Mouse (Mus musculus) ES-E14 (cell line): ENCODE results near the gene 1110059E24Rik. TPM values are rescaled to one million over a fixed set of nuclear protein-coding genes. Genes with fewer than 3 reads are reported as not detected.
"Not testable (repeated sequence)": the region's sequence is repeated elsewhere in the genome, so short reads cannot be mapped to it uniquely, and the experiment has no call there.

Experiments used
- DNase-seq: peaks from one replicate; pipeline ENCODE4 v3.0.0-alpha.2; 2013; ENCODE audit warnings: low read depth, low spot score
- H3K27ac ChIP-seq: 2 replicates; pipeline ENCODE4 v1.5.1; 2012; ENCODE audit warnings: low read depth, mild to moderate bottlenecking, low read length, moderate library complexity, mixed read lengths; ENCODE audit not compliant: poor library complexity, insufficient read depth, severe bottlenecking
- H3K36me3 ChIP-seq: 2 replicates; pipeline ENCODE4 v1.6.1; 2012; ENCODE audit warnings: mild to moderate bottlenecking, low read length, moderate library complexity, mixed read lengths; ENCODE audit not compliant: control insufficient read depth, poor library complexity, insufficient read depth, severe bottlenecking
- H3K4me1 ChIP-seq, 2 experiments: fragments of 150-350 bp in 1 of 2; sonication (generic) in 1 of 2; 2 replicates each; pipeline ENCODE4 v1.6.1; 2012; ENCODE audit warnings: low read length in 2 of 2, mild to moderate bottlenecking in 1 of 2, mixed read lengths in 1 of 2; ENCODE audit not compliant: control insufficient read depth in 2 of 2, insufficient read depth in 2 of 2, poor library complexity in 1 of 2
- H3K4me3 ChIP-seq, 2 experiments: fragments of 150-350 bp in 1 of 2; sonication (generic) in 1 of 2; 2 replicates each; pipeline ENCODE4 v1.5.1; 2012; ENCODE audit warnings: low read length in 2 of 2, low read depth in 1 of 2, mild to moderate bottlenecking in 1 of 2, mixed read lengths in 1 of 2; ENCODE audit not compliant: insufficient read depth in 1 of 2, poor library complexity in 1 of 2, severe bottlenecking in 1 of 2
- H3K9ac ChIP-seq: 2 replicates; pipeline ENCODE4 v1.6.1; 2012; ENCODE audit warnings: low read depth, mild to moderate bottlenecking, low read length, mixed read lengths; ENCODE audit not compliant: poor library complexity, insufficient read depth, severe bottlenecking
- H3K9me3 ChIP-seq: fragments of 150-350 bp; sonication (generic); 2 replicates; pipeline ENCODE4 v1.6.1; 2012; ENCODE audit warnings: low read depth, mild to moderate bottlenecking, low read length; ENCODE audit not compliant: control insufficient read depth, insufficient read depth
- CHD2 ChIP-seq: IDR thresholded peaks from 2 replicates; pipeline ENCODE4 v1.6.1; 2014; ENCODE audit warnings: mild to moderate bottlenecking, low read depth, low read length, inconsistent platforms
- HCFC1 ChIP-seq: IDR thresholded peaks from 2 replicates; pipeline ENCODE4 v1.6.1; 2012; ENCODE audit warnings: low read length, inconsistent platforms, borderline replicate concordance; ENCODE audit not compliant: insufficient read depth
- MAFK ChIP-seq: IDR thresholded peaks from 2 replicates; pipeline ENCODE4 v1.6.1; 2014; ENCODE audit warnings: mild to moderate bottlenecking, low read depth, low read length, inconsistent platforms; ENCODE audit not compliant: insufficient read depth
- ZC3H11A ChIP-seq: IDR thresholded peaks from 2 replicates; pipeline ENCODE4 v1.6.1; 2012; ENCODE audit warnings: low read depth, mild to moderate bottlenecking, inconsistent platforms, low read length, borderline replicate concordance
- ZNF384 ChIP-seq: IDR thresholded peaks from 2 replicates; pipeline ENCODE4 v1.6.1; 2012; ENCODE audit warnings: low read depth, low read length, inconsistent platforms
- in situ Hi-C, 2 experiments: fragments of 600-800 bp; cut with MboI; formaldehyde crosslinking; loops; one replicate each; pipeline ENCODE4 v1.15.1; 2025; ENCODE audit warnings: low sequenced_read_pairs in 2 of 2, inconsistent platforms in 1 of 2; ENCODE audit not compliant: unreplicated experiment in 2 of 2
- total RNA-seq: library from RNA; depleted of rRNA; stranded (reverse); fragments of 300-350 nt; gene quantifications from 2 replicates; pipeline ENCODE4 v1.2.3, GENCODE M21; 2012

Gene 1110059E24Rik
- total RNA-seq, 1 experiment: 38.9 TPM

- Histone ChIP-seq H3K4me3 (no peak overlapping the region), H3K27ac (no peak overlapping the region), H3K9me3 (no peaks in the 10 kb centered on the region), H3K4me1 (peaks cover 0 to 6% of the 10 kb centered on the region in 2 experiments; a peak in 2 of 4 replicates), H3K9ac (0 out of 2 replicates have a peak overlapping the region, but pooled peaks have one; percentile 51), H3K36me3 (no peaks in the 10 kb centered on the region)
- DNase-seq: no peak
- in situ Hi-C loops: no loop called here
- TF ChIP-seq CHD2: no peak
- TF ChIP-seq HCFC1: no peak
- TF ChIP-seq ZNF384: no peak
- TF ChIP-seq ZC3H11A: no peak
- no peak for TF ChIP-seq MAFK
Measured at GRCm38 (mm10) chr19:21630656-21631331, 22.0 kb downstream of the 1110059E24Rik start.

DNA sequence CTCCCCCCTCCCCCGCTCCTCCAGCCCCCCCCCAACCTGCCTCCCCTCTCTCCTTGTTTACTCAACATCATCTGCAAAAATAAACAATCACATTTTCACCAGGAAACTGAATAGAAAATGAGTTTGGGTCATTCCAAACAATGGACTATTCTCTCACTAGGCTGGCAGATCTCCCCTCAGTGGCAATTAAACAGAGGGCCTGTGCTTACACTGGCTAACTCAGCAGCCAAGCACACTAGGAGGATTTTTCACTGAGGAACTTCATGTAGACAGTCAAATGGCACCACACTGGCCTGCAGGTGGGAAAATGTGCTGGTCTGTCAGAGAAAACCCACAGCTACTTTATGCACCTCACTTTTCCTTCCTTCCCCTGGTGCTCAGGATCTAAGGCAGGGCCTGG is 23.3 kb downstream of the 1110059E24Rik start:
- Histone ChIP-seq H3K9ac (no peak overlapping the region), H3K36me3 (no peaks in the 10 kb centered on the region), H3K9me3 (no peaks in the 10 kb centered on the region), H3K27ac (no peak overlapping the region), H3K4me1 (peaks cover 0 to 6% of the 10 kb centered on the region in 2 experiments; a peak in 2 of 4 replicates), H3K4me3 (no peak overlapping the region)
- no peak for TF ChIP-seq CHD2
- no peak for TF ChIP-seq ZC3H11A
- TF ChIP-seq HCFC1: no peak
- no peak for TF ChIP-seq MAFK
- TF ChIP-seq ZNF384: no peak
- no peak for DNase-seq
- in situ Hi-C loops: no loop called here

DNA sequence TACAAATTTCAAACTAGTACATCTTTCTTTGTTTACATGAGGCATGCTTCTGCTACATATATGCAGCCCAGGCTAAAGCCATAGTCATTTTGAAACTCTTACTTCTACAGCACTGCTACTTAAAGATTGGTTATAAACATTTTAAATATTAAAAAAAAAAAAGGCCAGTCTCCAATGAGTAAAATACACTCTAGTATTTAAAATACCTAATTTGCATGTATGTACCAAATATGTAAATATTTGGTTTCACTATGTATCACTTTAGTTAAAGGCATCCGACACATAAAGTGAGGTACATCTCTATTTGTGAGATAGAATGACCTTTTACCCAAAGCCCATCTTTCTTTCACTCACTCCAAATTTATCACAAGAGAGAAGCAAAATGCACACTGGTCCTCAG is 23.7 kb downstream of the 1110059E24Rik start:
- H3K9me3 ChIP-seq: no peaks in the 10 kb centered on the region
- H3K36me3 ChIP-seq: no peaks in the 10 kb centered on the region
- in situ Hi-C loops: no loop called here
- H3K4me3 ChIP-seq: no peak overlapping the region
- H3K27ac ChIP-seq: no peak overlapping the region
- H3K9ac ChIP-seq: no peak overlapping the region
- DNase-seq: no peak
- no peak for TF ChIP-seq ZNF384
- no peak for TF ChIP-seq CHD2
- no peak for TF ChIP-seq MAFK
- no peak for TF ChIP-seq ZC3H11A
- no peak for TF ChIP-seq HCFC1
- H3K4me1 ChIP-seq: peaks cover 0 to 6% of the 10 kb centered on the region in 2 experiments; a peak in 2 of 4 replicates

GRCm38 (mm10) chr19:21628440-21628839 is 24.3 kb downstream of the 1110059E24Rik start:
- H3K4me3 ChIP-seq, H3K36me3 ChIP-seq, H3K9me3 ChIP-seq, DNase-seq, H3K27ac ChIP-seq, H3K4me1 ChIP-seq, in situ Hi-C loops, H3K9ac ChIP-seq: not testable (repeated sequence)

GRCm38 (mm10) chr19:21626271-21626988 is 26.3 kb downstream of the 1110059E24Rik start:
- Histone ChIP-seq H3K9ac (no peak overlapping the region), H3K9me3 (no peaks in the 10 kb centered on the region), H3K4me3 (no peak overlapping the region), H3K4me1 (peaks cover 0 to 6% of the 10 kb centered on the region in 2 experiments; a peak in 2 of 4 replicates), H3K27ac (no peak overlapping the region), H3K36me3 (no peaks in the 10 kb centered on the region)
- TF ChIP-seq ZC3H11A (no peak), CHD2 (no peak), HCFC1 (no peak), ZNF384 (no peak), MAFK (no peak)
- no peak for DNase-seq
- in situ Hi-C loops: no loop called here
